Mouse (Mus musculus) gastrocnemius, adult 2 months (tissue): Measurements from ENCODE around the gene H2-M11. TPM values are rescaled to one million over a fixed set of nuclear protein-coding genes. Genes with fewer than 3 reads are reported as not detected.

Source experiments
- DNase-seq: peaks from one replicate; pipeline ENCODE4 v3.0.0; 2022
- H3K27ac ChIP-seq: fragments of 200-600 bp; 2 replicates; pipeline ENCODE4 v1.8.1; 2022; ENCODE audit warnings: mild to moderate bottlenecking
- H3K4me3 ChIP-seq: fragments of 200-600 bp; 2 replicates; pipeline ENCODE4 v1.8.1; 2022; ENCODE audit warnings: mild to moderate bottlenecking, moderate library complexity
- CTCF ChIP-seq: fragments of 200-600 bp; IDR thresholded peaks from 2 replicates; pipeline ENCODE4 v1.8.1; 2022; ENCODE audit warnings: antibody characterized with exemption, mild to moderate bottlenecking, moderate library complexity
- intact Hi-C: fragments of 180-260 bp; cut with DNase I; formaldehyde crosslinking; loops from one replicate; pipeline ENCODE4 v1.15.1; 2025
- long read RNA-seq, 2 experiments: library from polyadenylated mRNA; stranded (forward); transcript quantifications; one replicate each; pipeline ENCODE4 v2.0.0; 2021
- total RNA-seq, 2 experiments: library from RNA; stranded (reverse); gene quantifications; 2 replicates each; pipeline ENCODE4 v1.2.3; 2021

The H2-M11 gene
- not detected for total RNA-seq
- long read RNA-seq, experiment 1 = 0 reads
- long read RNA-seq, experiment 2 = 0 reads

DNA sequence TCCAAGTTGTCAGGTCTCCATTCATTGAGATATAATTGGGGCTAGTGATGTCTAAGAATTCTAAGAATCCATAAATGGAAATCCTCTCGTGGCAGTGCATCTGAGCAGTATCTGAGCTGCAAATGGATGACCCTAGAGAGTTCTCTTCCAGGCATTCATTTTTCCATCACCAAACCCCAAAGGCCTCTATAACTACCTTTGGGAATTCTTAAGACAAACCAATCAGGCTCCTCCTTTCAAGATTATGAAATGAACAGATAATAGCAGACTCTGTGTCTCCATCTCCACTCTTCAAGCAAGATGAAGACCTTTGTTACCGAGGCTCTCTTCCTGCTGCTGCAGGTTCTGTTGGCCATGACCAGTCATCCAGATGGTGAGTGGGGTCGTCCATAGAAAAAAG, at the start of gene H2-M11:
H2-M11 (plus strand) TSS at position 301 of the 400 bp plus-strand sequence.
- H3K27ac ChIP-seq = no peak within 1 kb of the TSS
- DNase-seq = no peak
- intact Hi-C loops = no loop called here

GRCm38 (mm10) chr17:36500435-36500834, 46.4 kb upstream of the H2-M11 start:
- H3K4me3 ChIP-seq = no peak overlapping the region
- no peak overlapping the region for H3K27ac ChIP-seq
- intact Hi-C loops = no loop called here
- no peak for TF ChIP-seq CTCF
- DNase-seq = no peak

More for the DNA sequence above, at the start of gene H2-M11:
- TF ChIP-seq CTCF = no peak
- no peak within 1 kb of the TSS for H3K4me3 ChIP-seq

DNA sequence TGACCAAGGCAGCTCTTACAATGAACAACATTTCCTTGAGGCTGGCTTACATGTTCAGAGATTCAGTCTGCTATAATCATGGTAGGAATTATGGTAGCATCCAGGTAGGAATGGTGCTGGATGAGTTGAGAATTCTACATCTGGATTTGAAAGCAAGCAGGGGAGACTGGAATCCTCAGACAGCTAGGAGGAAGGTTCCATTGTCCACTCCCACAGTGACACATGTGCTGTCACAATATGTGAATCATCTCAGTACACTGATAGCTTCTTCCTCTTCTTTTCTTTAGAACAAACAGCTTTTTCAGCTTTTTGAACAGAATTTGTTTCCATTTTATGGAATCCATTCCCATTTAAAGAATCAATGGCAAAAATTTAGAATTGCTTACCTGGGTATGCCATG, 43.0 kb upstream of the H2-M11 start:
- intact Hi-C loops = no loop called here
- no peak for DNase-seq
- H3K4me3 ChIP-seq = no peak overlapping the region
- H3K27ac ChIP-seq = no peak overlapping the region
- no peak for TF ChIP-seq CTCF

Other genes with a start within 250 kb of the H2-M11 start
- not detected for gene H2-M10.1, start 220.9 kb upstream of the H2-M11 start, total RNA-seq
- not detected for gene H2-M10.3, start 178.7 kb upstream of the H2-M11 start, total RNA-seq
- not detected for gene H2-M10.4, start 84.7 kb upstream of the H2-M11 start, total RNA-seq
- not detected for gene H2-M9, start 95.6 kb downstream of the H2-M11 start, total RNA-seq
- gene H2-M1, start 125.1 kb downstream of the H2-M11 start, total RNA-seq = not detected
- not detected for gene H2-M10.5, start 225.8 kb downstream of the H2-M11 start, total RNA-seq